Mouse (Mus musculus) retina, postnatal 1 day (tissue): ENCODE measurements around the gene Olfr1389.
"Not testable (repeated sequence)": the region's sequence is repeated elsewhere in the genome, so short reads cannot be mapped to it uniquely, and the experiment has no call there.

Source experiments
- DNase-seq: peaks from one replicate; pipeline ENCODE4 v3.0.0-alpha.2; 2012

The Olfr1389 gene

DNA sequence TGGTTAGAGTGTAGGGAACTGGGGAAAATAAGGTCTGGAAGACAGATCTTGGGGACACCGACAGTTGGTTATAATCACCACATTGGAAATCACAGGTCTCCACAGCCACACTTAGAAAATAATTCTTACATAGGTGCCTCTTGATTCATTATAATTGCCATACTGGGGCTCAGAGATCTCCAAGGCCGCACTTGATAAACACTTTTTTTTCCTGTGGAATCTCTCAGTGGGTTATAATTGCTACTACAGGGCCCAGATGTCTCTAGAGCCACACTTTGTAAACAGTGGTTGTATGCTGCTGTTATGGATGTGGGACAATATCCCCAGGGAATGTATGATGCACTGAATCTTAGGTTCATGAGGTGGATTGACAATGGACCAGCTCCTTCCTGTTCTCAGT lies at the start of gene Olfr1389:
TSS of gene Olfr1389 (plus strand) at position 301 of the 400 bp plus-strand sequence.
- DNase-seq, result no peak

DNA sequence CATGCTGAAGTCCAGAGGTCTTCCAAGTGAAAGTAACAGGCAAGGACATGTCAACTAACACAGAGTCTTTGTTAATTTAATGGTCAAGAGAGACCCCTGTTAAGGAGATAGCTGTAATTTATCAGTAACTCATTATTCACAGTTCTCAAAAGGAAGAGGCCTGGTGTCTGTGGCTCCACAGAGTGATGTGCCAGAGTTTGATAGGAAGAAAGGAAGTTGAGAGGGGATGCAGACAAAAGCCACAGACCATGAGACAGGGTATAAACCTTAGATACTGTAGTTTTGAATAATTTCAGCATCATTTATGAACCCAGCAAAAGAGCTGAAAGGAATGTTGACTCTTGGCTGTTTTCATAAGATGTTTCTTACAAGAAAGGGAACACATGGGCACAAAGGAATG lies 39.7 kb upstream of the Olfr1389 start:
- DNase-seq, result no peak

DNA sequence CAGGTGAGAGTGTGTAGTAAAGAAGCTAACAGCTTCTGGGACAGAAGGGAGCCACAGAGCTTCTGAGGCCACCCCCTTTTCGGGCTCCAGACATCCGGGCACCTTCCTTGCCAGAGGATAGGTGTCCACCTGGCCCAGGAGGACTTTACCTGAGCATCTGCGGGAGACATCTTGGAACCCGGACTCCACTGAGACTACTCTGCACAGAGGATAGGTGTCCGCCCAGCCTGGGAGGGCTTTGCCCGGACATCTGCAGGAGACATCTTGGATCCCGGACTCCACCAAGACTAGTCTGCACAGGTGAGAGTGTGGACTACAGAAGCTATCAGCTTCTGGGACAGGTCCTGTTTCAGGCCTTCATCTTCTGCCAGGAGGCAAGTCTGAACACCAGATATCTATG lies 36.7 kb upstream of the Olfr1389 start:
- not testable (repeated sequence) for DNase-seq

- not testable (repeated sequence) for DNase-seq
Observed at GRCm38 (mm10) chr11:49392707-49393106, 30.2 kb upstream of the Olfr1389 start.

GRCm38 (mm10) chr11:49406784-49407183 lies 16.1 kb upstream of the Olfr1389 start:
- DNase-seq, result no peak

DNA sequence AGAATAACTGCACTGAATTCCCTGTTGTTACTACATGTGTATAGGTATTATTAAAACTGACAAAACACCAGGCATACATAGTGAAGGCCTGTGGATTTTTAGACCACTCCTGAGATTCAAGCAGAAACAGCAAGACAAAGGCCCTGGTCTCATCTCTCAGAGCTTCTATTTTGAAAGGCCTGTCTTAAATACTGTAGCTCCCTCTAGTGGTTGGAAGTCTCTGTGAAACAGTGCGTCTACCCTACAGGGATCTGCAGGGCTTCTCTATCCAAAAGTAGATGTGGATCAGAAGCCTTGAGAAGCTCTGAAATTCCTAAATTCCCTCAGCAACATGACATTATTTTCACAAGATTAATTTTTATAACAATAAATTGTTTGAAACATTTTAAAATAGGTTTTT lies 12.3 kb upstream of the Olfr1389 start:
- peak; percentile 57 for DNase-seq

- no peak for DNase-seq
Observed at GRCm38 (mm10) chr11:49425257-49425927, 2.5 kb downstream of the Olfr1389 start.

- no peak for DNase-seq
Observed at GRCm38 (mm10) chr11:49429641-49430040, 6.8 kb downstream of the Olfr1389 start.

- DNase-seq, result no peak
Observed at GRCm38 (mm10) chr11:49436411-49436810, 13.5 kb downstream of the Olfr1389 start, which contains the start of gene Olfr1388. Gene Olfr1388 (plus strand): TSS chr11:49436624.

DNA sequence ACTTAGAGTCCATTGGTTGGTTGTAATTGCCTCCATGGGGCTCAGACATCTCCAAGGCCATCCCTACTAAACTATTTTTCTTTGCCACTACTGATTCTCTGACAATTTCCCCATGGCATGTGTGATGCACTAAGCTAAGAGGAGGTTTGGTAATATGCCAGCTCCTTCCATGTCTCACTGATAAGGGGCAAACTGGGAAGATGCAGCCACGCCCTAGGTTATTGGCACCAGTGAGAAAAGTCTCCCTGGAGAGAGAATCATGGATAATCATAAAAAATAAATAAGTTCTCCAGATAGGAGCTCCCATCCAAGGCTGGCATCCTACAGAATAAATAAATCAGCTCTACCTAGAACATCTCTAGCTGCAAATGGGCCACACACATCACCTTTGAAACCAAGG lies 32.2 kb downstream of the Olfr1389 start, which contains the start of gene Olfr1387:
TSS of gene Olfr1387 (plus strand) at position 301 of the 400 bp plus-strand sequence.
- DNase-seq, result no peak

- not testable (repeated sequence) for DNase-seq
Observed at GRCm38 (mm10) chr11:49464746-49465145, 41.9 kb downstream of the Olfr1389 start, which contains the start of gene Olfr1386. Gene Olfr1386 (plus strand): TSS chr11:49465046.
